Mouse (Mus musculus): ENCODE data around the gene Rap1b.

- TF ChIP-seq CTCF (IDR thresholded peaks at IDR 0.05; ENCODE audit: insufficient read depth, low read depth, low read length) (no peak), POLR2A (IDR thresholded peaks at IDR 0.05; ENCODE audit: insufficient read depth, low read depth, low read length) (no peak)
Measured at GRCm38 (mm10) chr10:117766111-117766895, 79.5 kb downstream of the Rap1b start.

Data from olfactory bulb, adult 2 months (tissue).